Mouse (Mus musculus) monocyte, adult 59 days (primary cell): Measurements from ENCODE around the gene Fem1a. TPM values are rescaled to one million over a fixed set of nuclear protein-coding genes. Genes with fewer than 3 reads are reported as not detected.

ENCODE experiments used
- total RNA-seq, 2 experiments: library from RNA; stranded (reverse); gene quantifications; one replicate each; pipeline ENCODE4 v1.2.4; 2023

Gene Fem1a
- total RNA-seq: 10 to 100 TPM; 17.3 to 18.1 TPM

GRCm38 (mm10) chr17:56256239-56256881, at the start of gene Fem1a:
Gene Fem1a (plus strand): TSS chr17:56256810.

GRCm38 (mm10) chr17:56218377-56219191, 38.0 kb upstream of the Fem1a start, which contains the start of gene Dpp9:
Gene Dpp9 (minus strand): TSS chr17:56218905.

GRCm38 (mm10) chr17:56276643-56277566, 20.3 kb downstream of the Fem1a start, which contains the start of gene Ticam1:
Gene Ticam1 (minus strand): TSS chr17:56276786.

GRCm38 (mm10) chr17:56292531-56293222, 36.1 kb downstream of the Fem1a start, which contains the start of gene Plin3:
Gene Plin3 (minus strand): TSS chr17:56292873.

GRCm38 (mm10) chr17:56300186-56300585, 43.6 kb downstream of the Fem1a start, which contains the start of gene Arrdc5:
Gene Arrdc5 (minus strand): TSS chr17:56300286.

GRCm38 (mm10) chr17:56303160-56303846, 46.7 kb downstream of the Fem1a start, which contains the start of gene Uhrf1:
Gene Uhrf1 (plus strand): TSS chr17:56303321.

Other genes with a start within 250 kb of the Fem1a start
- 10 to 100 TPM; 50.9 to 57.1 TPM for gene Sh3gl1, start 220.2 kb upstream of the Fem1a start, total RNA-seq
- gene Chaf1a, start 216.4 kb upstream of the Fem1a start, total RNA-seq: 1 to 10 TPM; 1.6 to 2.1 TPM
- 10 to 100 TPM; 41.1 to 44.6 TPM for gene Ubxn6, start 181.8 kb upstream of the Fem1a start, total RNA-seq
- gene Hdgfl2, start 177.2 kb upstream of the Fem1a start, total RNA-seq: 10 to 100 TPM; 48.3 to 48.7 TPM
- gene Plin4, start 147.0 kb upstream of the Fem1a start, total RNA-seq: not detected
- not detected for gene Plin5, start 139.2 kb upstream of the Fem1a start, total RNA-seq
- 1 to 10 TPM in 1 of 2 experiments, not detected in 1; 3.7 TPM for gene Lrg1, start 134.8 kb upstream of the Fem1a start, total RNA-seq
- 1 to 10 TPM; 2.7 to 3.7 TPM for gene Sema6b, start 116.5 kb upstream of the Fem1a start, total RNA-seq
- gene Tnfaip8l1, start 94.3 kb upstream of the Fem1a start, total RNA-seq: under 1 TPM; 0.33 to 0.39 TPM
- gene Mydgf, start 72.9 kb upstream of the Fem1a start, total RNA-seq: 10 to 100 TPM; 43.5 to 54.0 TPM
- gene Dpp9, start 37.9 kb upstream of the Fem1a start, total RNA-seq: 10 to 100 TPM; 38.8 to 43.3 TPM
- gene Ticam1, start 20.0 kb downstream of the Fem1a start, total RNA-seq: 10 to 100 TPM; 25.5 to 30.4 TPM
- gene Plin3, start 36.1 kb downstream of the Fem1a start, total RNA-seq: 10 to 100 TPM; 24.0 to 26.1 TPM
- not detected for gene Arrdc5, start 43.5 kb downstream of the Fem1a start, total RNA-seq
- 1 to 10 TPM; 1.5 to 2.3 TPM for gene Uhrf1, start 46.5 kb downstream of the Fem1a start, total RNA-seq
- gene Kdm4b, start 69.3 kb downstream of the Fem1a start, total RNA-seq: 10 to 100 TPM; 30.1 to 31.2 TPM
- 10 to 100 TPM; 51.6 to 65.6 TPM for gene Ptprs, start 219.7 kb downstream of the Fem1a start, total RNA-seq